Mouse (Mus musculus): ENCODE results near the gene Eif4b.

Eif4b gene

GRCm38 (mm10) chr15:102101672-102102541 is 28.3 kb downstream of the Eif4b start:
- DNase-seq (ENCODE audit: low spot score in 2 of 2), result peak; percentile 89 to 94

- peak; percentile 90 to 94 for DNase-seq (ENCODE audit: low spot score in 2 of 2)
Observed at GRCm38 (mm10) chr15:102102548-102103121, 29.1 kb downstream of the Eif4b start.

- peak; percentile 84 to 88 for DNase-seq (ENCODE audit: low spot score in 2 of 2)
Observed at GRCm38 (mm10) chr15:102103371-102103946, 29.9 kb downstream of the Eif4b start.

- DNase-seq (ENCODE audit: low spot score in 2 of 2), result peak; percentile 98
Observed at GRCm38 (mm10) chr15:102103947-102104555, 30.5 kb downstream of the Eif4b start.

DNA sequence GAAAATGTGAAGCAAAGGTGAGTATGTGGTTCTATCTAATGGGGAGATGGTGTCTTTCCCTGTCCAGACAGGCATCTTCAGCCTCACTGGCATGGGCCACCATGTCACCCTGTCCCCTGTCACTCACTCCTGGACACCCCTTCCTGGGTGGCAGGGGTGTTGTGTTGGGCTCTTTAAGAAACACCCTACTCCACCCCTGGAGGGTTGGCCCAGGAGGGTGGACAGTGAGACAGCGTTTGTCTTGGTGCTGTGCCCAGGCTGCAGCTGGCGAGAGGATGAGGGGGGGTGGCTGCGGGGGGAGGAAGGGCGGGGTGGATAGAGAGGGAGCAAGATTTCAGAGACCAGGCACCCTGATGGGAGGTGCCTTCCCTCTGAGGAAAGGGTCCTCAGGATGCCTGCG is 31.8 kb downstream of the Eif4b start:
- DNase-seq (ENCODE audit: low spot score in 2 of 2), result peak; percentile 87 to 89

DNA sequence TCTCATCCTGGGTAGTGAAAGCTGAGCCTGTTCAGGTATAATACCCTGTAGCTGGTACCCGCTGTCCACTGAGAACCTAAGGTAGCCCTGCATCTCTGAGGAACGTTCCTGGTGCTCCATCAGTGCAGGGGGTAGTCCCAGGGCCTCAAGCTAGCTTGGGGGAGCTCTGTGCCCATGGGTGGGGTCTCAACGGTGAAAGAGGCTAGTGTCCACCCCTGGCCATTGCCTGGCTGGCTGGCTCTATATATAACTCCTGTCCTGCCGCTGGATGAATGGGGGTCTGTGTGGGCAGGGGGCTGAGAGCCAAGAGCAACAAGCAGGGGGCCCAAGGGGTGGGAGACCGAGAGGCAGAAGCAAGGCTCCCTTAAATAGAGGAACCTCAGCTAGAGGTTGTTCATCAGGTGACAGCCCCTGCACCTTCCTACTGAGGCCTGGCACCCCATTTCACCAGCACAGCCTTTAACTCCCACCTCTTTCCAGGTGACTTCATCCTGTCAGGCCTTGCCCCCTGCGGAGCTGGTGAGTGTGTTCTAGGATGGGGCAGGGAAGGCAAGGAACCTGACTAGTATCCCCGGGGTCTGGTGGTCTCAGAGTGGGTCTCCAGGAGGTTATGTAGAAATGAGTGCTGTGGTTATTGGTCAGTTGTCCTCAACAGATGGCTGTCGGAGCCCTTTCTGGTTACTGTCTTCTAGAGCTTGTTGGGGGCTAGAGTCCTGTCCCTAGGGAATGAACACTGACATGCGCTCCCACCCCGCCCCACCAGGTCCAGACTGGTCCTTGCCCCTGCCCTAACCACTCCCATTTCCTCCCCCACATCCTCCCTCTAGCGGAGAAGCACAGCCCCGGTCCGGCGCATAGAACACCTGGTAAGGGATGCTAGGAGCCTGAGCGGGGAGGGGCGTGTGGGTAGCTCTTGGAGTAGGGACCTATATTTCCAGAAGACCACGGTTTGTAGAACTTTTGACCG is 32.5 kb downstream of the Eif4b start:
- DNase-seq (ENCODE audit: low spot score in 2 of 2), result peak; percentile 54 to 61

DNA sequence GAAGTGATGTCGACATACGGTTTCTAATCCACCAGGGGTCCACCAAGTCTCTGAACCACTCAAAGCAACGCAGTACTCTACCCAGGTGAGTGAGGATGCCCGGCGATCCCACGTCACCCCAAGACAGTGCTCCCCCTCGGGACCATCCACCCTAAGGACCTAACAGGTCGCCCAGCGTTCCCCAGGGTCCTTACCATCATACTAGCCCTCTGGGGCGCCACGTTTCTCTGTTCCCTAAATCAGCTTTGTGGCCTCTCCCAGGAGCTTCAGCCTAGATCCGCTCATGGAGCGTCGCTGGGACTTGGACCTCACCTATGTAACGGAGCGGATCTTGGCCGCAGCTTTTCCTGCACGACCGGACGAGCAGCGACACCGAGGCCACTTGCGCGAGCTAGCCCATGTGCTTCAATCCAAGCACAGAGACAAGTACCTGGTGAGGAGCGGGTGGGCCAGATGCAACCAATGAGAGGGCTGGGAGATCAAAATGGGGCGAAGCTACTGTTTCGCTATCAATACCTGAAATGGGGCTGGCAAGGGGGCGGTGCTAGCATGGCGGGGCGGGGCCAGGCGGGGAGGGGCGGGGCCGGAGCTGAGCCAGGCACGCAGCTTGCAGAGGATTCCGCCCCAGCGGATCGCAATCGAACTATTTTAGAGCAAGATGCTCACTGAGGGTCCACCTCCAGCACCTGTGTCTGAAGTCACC is 33.3 kb downstream of the Eif4b start:
- peak; percentile 29 to 36 for DNase-seq (ENCODE audit: low spot score in 2 of 2)

- peak; percentile 31 to 37 for DNase-seq (ENCODE audit: low spot score in 2 of 2)
Observed at GRCm38 (mm10) chr15:102107689-102108573, 34.4 kb downstream of the Eif4b start.

DNA sequence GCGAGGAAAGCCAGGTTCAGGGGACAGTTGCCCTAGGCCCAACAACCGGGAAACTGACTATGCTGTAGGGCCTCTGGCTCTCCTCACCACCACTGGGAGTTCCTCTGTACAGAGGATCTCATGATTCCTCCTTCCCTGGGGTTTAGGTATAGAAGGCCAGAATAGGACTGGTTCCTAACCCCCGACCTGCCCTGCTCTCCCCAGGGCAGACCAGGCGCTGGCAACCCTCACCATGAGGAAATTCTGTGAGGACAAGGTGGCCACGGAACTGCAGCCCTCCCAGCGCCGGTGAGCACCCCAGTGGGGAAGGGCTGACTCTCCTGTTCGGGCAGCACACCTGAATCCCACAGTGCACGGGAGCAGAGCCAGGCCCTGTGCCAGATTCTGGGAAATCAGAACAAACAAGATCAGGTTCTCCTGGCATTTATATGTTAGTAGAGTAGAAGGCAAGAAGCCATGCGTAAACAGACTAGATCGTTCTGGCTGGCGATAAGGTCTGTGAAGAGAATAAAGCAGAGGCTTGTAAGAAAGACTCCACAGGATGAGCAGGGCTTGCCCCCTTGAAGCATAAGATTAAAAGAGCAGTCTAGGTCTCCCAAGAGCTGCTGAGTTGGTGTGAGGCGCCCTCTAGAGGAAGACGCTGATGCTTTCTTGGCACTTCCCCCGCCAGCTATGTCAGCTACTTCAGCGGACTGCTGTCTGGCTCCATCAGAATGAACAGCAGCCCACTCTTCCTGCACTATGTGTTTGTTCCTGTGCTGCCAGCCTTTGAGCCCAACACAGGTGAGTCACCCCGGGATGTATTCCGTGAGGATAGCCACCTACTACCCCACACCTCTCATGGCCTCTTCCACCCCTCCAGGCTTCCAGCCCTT is 35.3 kb downstream of the Eif4b start:
- peak; percentile 61 to 79 for DNase-seq (ENCODE audit: low spot score in 2 of 2)

- DNase-seq (ENCODE audit: low spot score in 2 of 2), result no peak
Observed at GRCm38 (mm10) chr15:102110271-102110670, 36.7 kb downstream of the Eif4b start.

GRCm38 (mm10) chr15:102110701-102111494 is 37.3 kb downstream of the Eif4b start:
- DNase-seq (ENCODE audit: low spot score in 2 of 2), result no peak

DNA sequence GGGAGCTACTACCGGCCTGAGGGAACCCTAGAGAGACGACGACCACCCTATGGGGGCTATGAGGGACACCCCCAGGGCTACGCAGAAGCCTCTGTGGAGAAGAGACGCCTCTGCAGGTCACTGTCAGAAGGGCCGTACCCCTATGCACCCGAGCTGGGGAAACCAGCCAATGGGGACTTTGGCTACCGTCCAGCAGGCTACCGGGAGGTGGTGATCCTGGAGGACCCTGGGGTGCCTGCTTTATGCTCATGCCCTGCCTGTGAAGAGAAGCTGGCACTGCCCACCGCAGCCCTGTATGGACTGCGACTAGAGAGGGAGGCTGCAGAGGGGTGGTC is 37.9 kb downstream of the Eif4b start:
- peak in 1 of 2 experiments; percentile 25 for DNase-seq (ENCODE audit: low spot score in 2 of 2)

- DNase-seq (ENCODE audit: low spot score in 2 of 2), result no peak
Observed at GRCm38 (mm10) chr15:102112181-102112580, 38.6 kb downstream of the Eif4b start.

GRCm38 (mm10) chr15:102112827-102113226 is 39.3 kb downstream of the Eif4b start:
- DNase-seq (ENCODE audit: low spot score in 2 of 2), result no peak

- DNase-seq (ENCODE audit: low spot score in 2 of 2), result no peak
Observed at GRCm38 (mm10) chr15:102113674-102114073, 40.1 kb downstream of the Eif4b start.

GRCm38 (mm10) chr15:102114651-102115260 is 41.2 kb downstream of the Eif4b start:
- no peak for DNase-seq (ENCODE audit: low spot score in 2 of 2)

GRCm38 (mm10) chr15:102115731-102116231 is 42.2 kb downstream of the Eif4b start:
- peak; percentile 26 to 36 for DNase-seq (ENCODE audit: low spot score in 2 of 2)

Data from heart, adult 9 months (tissue).